Mouse (Mus musculus): ENCODE data around the gene Tmem106c. TPM values are rescaled to one million over a fixed set of nuclear protein-coding genes. Genes with fewer than 3 reads are reported as not detected.

Gene Tmem106c
- polyA plus RNA-seq, 1 experiment: 11.5 TPM

DNA sequence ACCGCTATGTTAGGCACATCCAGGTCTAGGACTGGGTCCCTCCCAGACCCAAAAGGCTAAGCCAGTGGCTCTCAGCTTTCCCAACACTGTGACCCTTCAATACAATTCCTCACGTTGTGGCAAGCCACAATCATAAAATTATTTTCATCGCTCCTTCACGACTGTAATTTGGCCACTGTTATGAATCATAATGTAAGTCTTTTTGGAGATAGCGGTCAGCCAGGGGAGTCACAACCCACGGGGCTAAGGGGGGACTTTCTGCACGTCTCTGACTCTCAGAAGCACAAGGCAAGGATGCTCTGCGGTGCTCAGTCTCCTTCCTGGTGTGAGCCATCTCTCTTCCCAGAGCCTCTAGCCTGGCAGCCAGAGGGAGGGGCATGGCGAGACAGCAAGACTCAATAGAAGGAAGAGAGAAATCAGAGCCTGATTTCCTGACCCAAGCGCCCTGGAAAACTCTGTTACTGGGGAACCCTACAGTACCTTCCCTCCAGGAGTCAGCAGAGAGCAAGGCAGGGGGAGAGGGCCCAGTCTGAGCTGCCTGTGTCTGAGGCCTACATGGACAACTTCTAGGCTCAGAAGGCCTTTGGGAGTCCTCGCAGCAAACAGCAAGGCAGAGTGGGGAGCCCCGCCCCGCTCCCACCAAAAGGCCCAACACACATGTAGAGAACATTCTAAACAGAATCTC, 28.2 kb downstream of the Tmem106c start:
- H3K36me3 ChIP-seq (ENCODE audit: control insufficient read depth, insufficient read depth): no peaks in the 10 kb centered on the region
- no peak overlapping the region for H3ac ChIP-seq (ENCODE audit: control insufficient read depth, insufficient read length)
- H3K4me2 ChIP-seq (ENCODE audit: low read depth): no peak overlapping the region
- no peak overlapping the region for H3K4me3 ChIP-seq
- no peaks in the 10 kb centered on the region for H3K79me2 ChIP-seq (ENCODE audit: control insufficient read depth, insufficient read depth)
- TF ChIP-seq USF1 (IDR thresholded peaks at IDR 0.05; ENCODE audit: low read depth) (no peak), CEBPB (IDR thresholded peaks at IDR 0.05; ENCODE audit: insufficient read depth, poor library complexity, severe bottlenecking) (no peak; the same call in 1 of the 2 replicates), E2F4 (IDR thresholded peaks at IDR 0.05; ENCODE audit: insufficient read depth) (no peak), POLR2A (IDR thresholded peaks at IDR 0.05; ENCODE audit: insufficient read length, low read depth) (no peak), REST (IDR thresholded peaks at IDR 0.05; ENCODE audit: insufficient read depth, insufficient read length) (no peak), TCF12 (IDR thresholded peaks at IDR 0.05; ENCODE audit: insufficient read depth, poor library complexity, severe bottlenecking) (no peak), MYOG (IDR thresholded peaks at IDR 0.05; ENCODE audit: control insufficient read depth in 1 of 3, insufficient read depth in 1 of 3, insufficient read length in 2 of 3, low read depth in 2 of 3) (no peak), MAX (IDR thresholded peaks at IDR 0.05; ENCODE audit: low read depth) (no peak), SRF (IDR thresholded peaks at IDR 0.05; ENCODE audit: control insufficient read depth, insufficient read length, low read depth) (no peak), POLR2AphosphoS2 (IDR thresholded peaks at IDR 0.05; ENCODE audit: insufficient read length, low read depth) (no peak), TCF3 (IDR thresholded peaks at IDR 0.05; ENCODE audit: insufficient read length, low read depth) (no peak), MYOD1 (IDR thresholded peaks at IDR 0.05; ENCODE audit: control insufficient read depth in 1 of 3, insufficient read length in 2 of 3, low read depth in 2 of 3) (no peak)
- peaks cover 61% of the 10 kb centered on the region for H3K27me3 ChIP-seq (ENCODE audit: control insufficient read depth, insufficient read depth, insufficient read length)

DNA sequence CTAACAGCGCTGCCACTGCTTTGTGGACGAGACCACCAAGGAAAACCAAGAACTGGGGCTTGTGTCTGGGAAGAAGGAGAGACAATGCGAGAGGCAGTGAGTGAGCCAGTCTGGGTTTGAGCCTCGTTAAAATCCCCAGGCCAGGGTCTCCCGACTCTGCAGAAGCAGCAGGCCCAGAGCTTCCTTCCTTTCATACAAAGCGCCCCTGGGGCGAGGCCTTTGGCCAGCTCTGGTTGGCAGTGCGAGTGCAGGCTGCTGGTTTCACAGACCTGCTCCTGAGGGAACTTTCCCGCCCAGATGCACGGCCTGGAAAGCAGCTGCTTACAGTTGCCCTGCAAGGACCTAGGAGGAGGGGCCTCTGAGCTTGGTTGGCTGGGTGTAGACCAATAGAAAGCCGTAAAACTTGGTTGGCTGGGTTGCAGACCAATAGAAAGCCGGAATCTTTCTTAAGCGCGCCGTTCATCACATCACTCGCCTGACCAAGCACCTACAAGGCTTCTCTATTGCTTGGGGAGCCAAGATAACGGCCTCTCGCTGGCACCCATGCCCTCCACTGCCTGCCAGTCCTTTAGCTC, 28.8 kb downstream of the Tmem106c start:
- H3K4me3 ChIP-seq: no peak overlapping the region
- no peak for TF ChIP-seq POLR2A (IDR thresholded peaks at IDR 0.05; ENCODE audit: insufficient read length, low read depth)
- TF ChIP-seq TCF12 (IDR thresholded peaks at IDR 0.05; ENCODE audit: insufficient read depth, poor library complexity, severe bottlenecking): no peak
- TF ChIP-seq E2F4 (IDR thresholded peaks at IDR 0.05; ENCODE audit: insufficient read depth): no peak
- TF ChIP-seq MYOG (IDR thresholded peaks at IDR 0.05; ENCODE audit: control insufficient read depth in 1 of 3, insufficient read depth in 1 of 3, insufficient read length in 2 of 3, low read depth in 2 of 3): no peak
- no peak for TF ChIP-seq MYOD1 (IDR thresholded peaks at IDR 0.05; ENCODE audit: control insufficient read depth in 1 of 3, insufficient read length in 2 of 3, low read depth in 2 of 3)
- TF ChIP-seq REST (IDR thresholded peaks at IDR 0.05; ENCODE audit: insufficient read depth, insufficient read length): no peak
- TF ChIP-seq POLR2AphosphoS2 (IDR thresholded peaks at IDR 0.05; ENCODE audit: insufficient read length, low read depth): no peak

DNA sequence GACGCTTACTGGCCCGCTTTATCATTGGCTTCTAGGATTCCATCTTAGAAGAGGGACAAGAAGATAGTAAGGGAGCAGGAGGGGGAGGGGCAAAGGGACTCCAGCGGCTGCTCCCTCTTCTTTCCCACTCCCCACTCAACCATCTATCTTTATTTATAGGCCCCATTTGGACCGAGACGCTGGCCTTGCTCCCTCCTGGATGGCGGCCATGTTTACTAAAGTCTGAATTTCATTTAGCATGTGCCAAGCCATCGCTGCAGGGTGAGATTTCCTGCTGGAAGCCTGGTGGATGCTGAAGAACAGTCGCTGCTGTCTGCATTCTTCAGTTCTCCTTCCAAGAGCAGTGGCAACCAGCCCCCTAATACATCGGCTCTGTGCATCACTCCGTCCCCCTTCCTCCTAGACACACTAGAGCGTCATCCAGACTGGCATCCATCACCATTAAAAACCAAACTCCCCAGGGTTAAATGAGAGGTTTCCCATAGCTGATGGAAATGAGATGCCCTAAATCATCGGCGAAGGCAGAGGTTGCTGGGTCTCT, 32.8 kb downstream of the Tmem106c start:
- no peak overlapping the region for H3ac ChIP-seq (ENCODE audit: control insufficient read depth, insufficient read length)
- no peaks in the 10 kb centered on the region for H3K36me3 ChIP-seq (ENCODE audit: control insufficient read depth, insufficient read depth)
- H3K79me2 ChIP-seq (ENCODE audit: control insufficient read depth, insufficient read depth): no peaks in the 10 kb centered on the region
- H3K4me3 ChIP-seq: no peak overlapping the region
- TF ChIP-seq REST (IDR thresholded peaks at IDR 0.05; ENCODE audit: insufficient read depth, insufficient read length) (no peak), MYOG (IDR thresholded peaks at IDR 0.05; ENCODE audit: control insufficient read depth in 1 of 3, insufficient read depth in 1 of 3, insufficient read length in 2 of 3, low read depth in 2 of 3) (no peak), SRF (IDR thresholded peaks at IDR 0.05; ENCODE audit: control insufficient read depth, insufficient read length, low read depth) (no peak), USF1 (IDR thresholded peaks at IDR 0.05; ENCODE audit: low read depth) (no peak), POLR2AphosphoS2 (IDR thresholded peaks at IDR 0.05; ENCODE audit: insufficient read length, low read depth) (no peak), POLR2A (IDR thresholded peaks at IDR 0.05; ENCODE audit: insufficient read length, low read depth) (no peak), MYOD1 (IDR thresholded peaks at IDR 0.05; ENCODE audit: control insufficient read depth in 1 of 3, insufficient read length in 2 of 3, low read depth in 2 of 3) (no peak), E2F4 (IDR thresholded peaks at IDR 0.05; ENCODE audit: insufficient read depth) (no peak), TCF12 (IDR thresholded peaks at IDR 0.05; ENCODE audit: insufficient read depth, poor library complexity, severe bottlenecking) (no peak)
- H3K27me3 ChIP-seq (ENCODE audit: control insufficient read depth, insufficient read depth, insufficient read length): peaks cover 75% of the 10 kb centered on the region
- no peak overlapping the region for H3K4me2 ChIP-seq (ENCODE audit: low read depth)

More for the DNA sequence above, 28.8 kb downstream of the Tmem106c start:
- Histone ChIP-seq H3K27me3 (ENCODE audit: control insufficient read depth, insufficient read depth, insufficient read length) (peaks cover 61% of the 10 kb centered on the region), H3K36me3 (ENCODE audit: control insufficient read depth, insufficient read depth) (no peaks in the 10 kb centered on the region), H3ac (ENCODE audit: control insufficient read depth, insufficient read length) (no peak overlapping the region), H3K4me2 (ENCODE audit: low read depth) (no peak overlapping the region), H3K79me2 (ENCODE audit: control insufficient read depth, insufficient read depth) (no peaks in the 10 kb centered on the region)

DNA sequence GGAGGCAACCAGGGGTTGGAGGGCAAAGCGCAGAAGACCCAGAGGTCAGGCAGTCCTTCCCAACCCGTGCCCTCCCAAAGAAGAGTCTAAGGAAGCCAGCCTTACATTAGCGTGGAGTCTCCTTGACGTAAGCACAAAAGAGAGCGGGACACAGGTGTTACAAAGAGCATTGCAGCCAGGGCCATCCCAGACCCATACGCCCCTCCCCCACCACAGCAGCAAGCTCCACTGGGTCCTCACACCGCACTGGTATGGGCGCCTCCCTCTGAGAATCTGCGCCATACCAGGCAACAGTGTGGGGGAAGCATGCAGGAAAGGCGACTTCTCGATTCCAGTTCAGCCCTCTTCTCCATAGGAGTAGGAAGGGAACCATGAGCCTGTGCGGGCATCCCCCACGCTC, 35.5 kb downstream of the Tmem106c start:
- Histone ChIP-seq H3K4me2 (ENCODE audit: low read depth) (no peak overlapping the region), H3K36me3 (ENCODE audit: control insufficient read depth, insufficient read depth) (no peaks in the 10 kb centered on the region), H3K4me3 (no peak overlapping the region), H3K79me2 (ENCODE audit: control insufficient read depth, insufficient read depth) (no peaks in the 10 kb centered on the region), H3K27me3 (ENCODE audit: control insufficient read depth, insufficient read depth, insufficient read length) (peaks cover 94% of the 10 kb centered on the region), H3ac (ENCODE audit: control insufficient read depth, insufficient read length) (no peak overlapping the region)
- TF ChIP-seq SRF (IDR thresholded peaks at IDR 0.05; ENCODE audit: control insufficient read depth, insufficient read length, low read depth): no peak
- no peak for TF ChIP-seq REST (IDR thresholded peaks at IDR 0.05; ENCODE audit: insufficient read depth, insufficient read length)
- no peak for TF ChIP-seq USF1 (IDR thresholded peaks at IDR 0.05; ENCODE audit: low read depth)
- TF ChIP-seq MYOG (IDR thresholded peaks at IDR 0.05; ENCODE audit: control insufficient read depth in 1 of 3, insufficient read depth in 1 of 3, insufficient read length in 2 of 3, low read depth in 2 of 3): no peak
- TF ChIP-seq POLR2AphosphoS2 (IDR thresholded peaks at IDR 0.05; ENCODE audit: insufficient read length, low read depth): no peak
- TF ChIP-seq CEBPB (IDR thresholded peaks at IDR 0.05; ENCODE audit: insufficient read depth, poor library complexity, severe bottlenecking): no peak
- no peak for TF ChIP-seq POLR2A (IDR thresholded peaks at IDR 0.05; ENCODE audit: insufficient read length, low read depth)
- TF ChIP-seq E2F4 (IDR thresholded peaks at IDR 0.05; ENCODE audit: insufficient read depth): no peak
- TF ChIP-seq TCF3 (IDR thresholded peaks at IDR 0.05; ENCODE audit: insufficient read length, low read depth): no peak
- no peak for TF ChIP-seq TCF12 (IDR thresholded peaks at IDR 0.05; ENCODE audit: insufficient read depth, poor library complexity, severe bottlenecking)
- no peak for TF ChIP-seq MAX (IDR thresholded peaks at IDR 0.05; ENCODE audit: low read depth)
- no peak for TF ChIP-seq MYOD1 (IDR thresholded peaks at IDR 0.05; ENCODE audit: control insufficient read depth in 1 of 3, insufficient read length in 2 of 3, low read depth in 2 of 3)
